Mouse (Mus musculus) ovary, adult 10 weeks (tissue): ENCODE measurements around the gene Ist1. TPM values are rescaled to one million over a fixed set of nuclear protein-coding genes. Genes with fewer than 3 reads are reported as not detected.

Experiments
- polyA plus RNA-seq: library from polyadenylated mRNA; stranded (reverse); fragments of 350-450 nt; fragmentation: Illumina TruSeq; extraction: RNeasy Lipid Tissue Mini Kit (QIAGEN cat#74804); gene quantifications from one replicate; pipeline ENCODE4 v1.2.3, GENCODE M21; 2014

The Ist1 gene
- polyA plus RNA-seq = 56.7 TPM

DNA sequence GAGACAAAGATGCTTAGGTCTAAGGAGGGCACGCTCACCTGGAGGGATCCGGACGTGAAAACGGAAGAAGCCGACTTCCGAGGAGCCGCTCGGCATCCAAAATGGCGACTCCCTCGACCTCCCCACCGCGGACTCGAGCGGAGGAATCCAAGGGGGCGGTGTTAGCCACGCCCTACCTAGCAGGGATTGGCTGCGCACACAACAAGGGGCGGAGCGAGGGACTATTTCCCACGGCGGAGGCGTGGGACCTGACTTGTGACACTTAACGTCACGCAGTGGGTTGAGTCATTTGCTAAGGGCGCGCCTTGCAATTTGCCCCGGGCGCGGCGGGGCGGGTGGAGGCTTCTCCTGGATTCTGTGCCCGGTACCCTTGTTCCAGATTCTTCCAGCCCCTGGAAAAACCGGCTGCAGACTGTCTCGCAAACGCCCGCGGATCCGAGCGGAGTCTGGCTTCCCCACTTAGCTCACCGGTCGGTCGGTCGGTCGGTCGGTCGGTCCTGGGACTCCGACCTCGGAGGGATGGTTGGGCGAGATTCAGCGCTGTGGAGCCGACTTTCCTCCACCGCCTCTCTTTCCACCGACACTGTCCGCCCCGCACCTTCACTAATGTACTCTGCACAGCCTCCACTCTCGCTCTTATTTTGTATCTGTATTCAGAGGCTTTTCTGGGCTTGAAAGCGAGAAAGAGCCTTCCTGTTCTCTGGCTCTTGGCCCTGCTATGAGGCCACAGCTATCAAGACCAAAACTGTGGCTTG lies at the start of gene Ist1:
TSS of gene Ist1 (minus strand) at position 115 of the 755 bp plus-strand sequence.

DNA sequence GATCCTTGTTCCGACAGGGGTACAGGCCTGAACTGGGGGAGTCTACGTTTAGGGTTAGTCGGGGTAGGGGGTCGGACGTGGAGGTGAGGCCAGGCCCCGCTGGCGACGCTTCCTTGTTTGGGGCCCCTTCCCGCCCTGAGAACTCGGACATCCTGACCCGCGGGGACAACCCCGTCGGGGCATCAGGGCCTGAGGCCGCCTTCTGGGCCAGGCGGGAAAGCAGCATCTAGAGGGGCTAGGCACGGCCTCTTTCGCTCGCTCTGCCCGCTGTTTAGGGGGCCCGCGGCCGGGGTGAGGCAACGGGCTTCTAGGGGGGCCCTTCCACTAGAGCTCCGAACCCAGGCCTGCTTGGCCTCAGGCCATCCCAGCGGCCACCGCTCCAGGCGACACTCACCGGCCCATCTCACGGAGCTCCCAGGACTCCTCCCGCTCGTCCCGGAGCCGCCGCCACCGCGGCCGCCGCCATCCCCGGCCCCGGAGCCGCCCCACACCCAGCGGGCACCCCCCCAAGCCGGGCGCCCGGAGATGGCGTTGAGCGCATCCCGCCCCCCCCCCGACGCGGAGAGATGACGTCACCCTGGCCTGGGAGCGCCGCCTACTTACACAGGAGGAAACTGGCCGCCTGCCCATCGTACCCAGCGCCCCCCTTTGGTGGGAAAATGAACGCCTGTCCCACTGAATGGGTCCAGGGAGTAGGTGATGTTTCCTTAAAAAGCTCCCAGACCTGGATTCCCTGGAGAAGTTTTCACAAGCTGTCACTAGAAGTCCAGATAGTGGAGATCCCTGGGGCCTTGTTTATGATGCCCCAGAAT lies 44.4 kb upstream of the Ist1 start, which contains the start of gene Atxn1l:
TSS of gene Atxn1l (minus strand) at position 503 of the 812 bp plus-strand sequence.

DNA sequence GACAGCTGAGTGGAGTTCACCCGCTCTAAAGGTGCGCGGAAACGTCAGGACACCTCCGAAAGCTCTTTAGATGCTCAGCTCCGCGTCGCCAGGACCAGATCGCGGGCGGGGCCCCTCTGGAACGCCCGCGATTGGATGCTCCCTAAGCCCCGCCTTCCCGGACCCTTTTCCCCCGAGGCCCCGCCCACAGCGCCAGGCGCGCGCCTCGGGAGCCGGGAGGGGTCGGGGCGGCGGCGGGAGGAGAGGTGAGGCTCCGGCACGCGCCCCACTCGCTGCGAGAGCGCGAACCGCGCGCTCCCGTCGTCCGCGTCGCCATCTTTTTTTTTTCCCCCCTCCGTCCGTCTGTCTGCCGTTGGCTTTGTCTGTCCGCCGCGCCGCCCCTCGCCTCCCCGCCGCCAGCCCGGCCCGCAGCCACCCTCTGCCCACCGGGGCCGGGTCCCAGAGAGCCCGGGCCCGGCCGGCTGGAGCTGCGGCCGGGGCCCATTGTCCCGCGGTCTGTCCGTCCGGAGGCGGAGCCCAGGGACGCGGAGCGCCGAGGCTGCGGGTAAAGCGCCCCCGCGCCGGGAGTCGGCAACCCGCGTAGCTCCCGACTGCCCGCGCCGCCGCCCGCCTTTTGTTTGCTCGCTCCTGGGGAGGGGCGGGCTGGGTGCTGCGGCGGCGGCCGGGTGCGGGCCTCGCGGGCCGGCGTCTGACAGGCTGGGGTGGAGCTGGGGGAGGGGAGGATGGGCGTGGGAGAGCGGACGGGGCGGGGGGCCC lies 12.4 kb upstream of the Ist1 start, which contains the start of gene Zfp821:
TSS of gene Zfp821 (plus strand) at position 227 of the 756 bp plus-strand sequence.

Other genes starting within 250 kb of the Ist1 start
- gene Pmfbp1, start 199.2 kb downstream of the Ist1 start, polyA plus RNA-seq = not detected
- gene Dhx38, start 127.4 kb downstream of the Ist1 start, polyA plus RNA-seq = 2.7 TPM
- 17.8 TPM for gene Txnl4b, start 127.4 kb downstream of the Ist1 start, polyA plus RNA-seq
- gene Hp, start 114.1 kb downstream of the Ist1 start, polyA plus RNA-seq = not detected
- 4.2 TPM for gene Dhodh, start 84.6 kb downstream of the Ist1 start, polyA plus RNA-seq
- gene Pkd1l3, start 78.7 kb downstream of the Ist1 start, polyA plus RNA-seq = 0.23 TPM
- gene Zfp821, start 12.3 kb upstream of the Ist1 start, polyA plus RNA-seq = 4.8 TPM
- gene Atxn1l, start 44.5 kb upstream of the Ist1 start, polyA plus RNA-seq = 25.5 TPM
- 226 TPM for gene Ap1g1, start 85.3 kb upstream of the Ist1 start, polyA plus RNA-seq
- 16.0 TPM for gene Phlpp2, start 175.3 kb upstream of the Ist1 start, polyA plus RNA-seq